Mouse (Mus musculus) myocyte (in vitro differentiated cells): Measurements from ENCODE around the gene Pgm5.
"Not testable (repeated sequence)": the region's sequence is repeated elsewhere in the genome, so short reads cannot be mapped to it uniquely, and the experiment has no call there.

Experiments used
- MYOG ChIP-seq, 3 experiments: IDR thresholded peaks; one replicate each; pipeline ENCODE4 v1.6.1; 2011; ENCODE audit warnings: control low read depth in 2 of 3, low read depth in 2 of 3, mild to moderate bottlenecking in 2 of 3; ENCODE audit not compliant: insufficient read length in 2 of 3, control insufficient read depth in 1 of 3, insufficient read depth in 1 of 3
- POLR2A ChIP-seq: IDR thresholded peaks from one replicate; pipeline ENCODE4 v1.6.1; 2011; ENCODE audit warnings: low read depth, mild to moderate bottlenecking, control low read depth, moderate library complexity; ENCODE audit not compliant: insufficient read length
- TCF12 ChIP-seq: IDR thresholded peaks from one replicate; pipeline ENCODE4 v1.6.1; 2011; ENCODE audit warnings: mild to moderate bottlenecking, control low read depth; ENCODE audit not compliant: poor library complexity, insufficient read depth, severe bottlenecking
- TCF3 ChIP-seq: IDR thresholded peaks from one replicate; pipeline ENCODE4 v1.6.1; 2011; ENCODE audit warnings: low read depth, control low read depth; ENCODE audit not compliant: insufficient read length
- USF1 ChIP-seq: IDR thresholded peaks from one replicate; pipeline ENCODE4 v1.6.1; 2011; ENCODE audit warnings: low read depth, mild to moderate bottlenecking, control low read depth, moderate library complexity

GRCm38 (mm10) chr19:24875129-24875870 is 13.6 kb upstream of the Pgm5 start, which contains the start of gene Gm10053:
- TF ChIP-seq MYOG (IDR thresholded peaks at IDR 0.05; ENCODE audit: control insufficient read depth in 1 of 3, insufficient read depth in 1 of 3, insufficient read length in 2 of 3, low read depth in 2 of 3); POLR2A; TCF12; TCF3; USF1: not testable (repeated sequence)
